Mouse (Mus musculus): ENCODE measurements around the gene Irx4. TPM values are rescaled to one million over a fixed set of nuclear protein-coding genes. Genes with fewer than 3 reads are reported as not detected.

Gene Irx4
- total and polyA plus RNA-seq, 2 experiments from 2014 or later: 3.8 to 4.6 TPM

DNA sequence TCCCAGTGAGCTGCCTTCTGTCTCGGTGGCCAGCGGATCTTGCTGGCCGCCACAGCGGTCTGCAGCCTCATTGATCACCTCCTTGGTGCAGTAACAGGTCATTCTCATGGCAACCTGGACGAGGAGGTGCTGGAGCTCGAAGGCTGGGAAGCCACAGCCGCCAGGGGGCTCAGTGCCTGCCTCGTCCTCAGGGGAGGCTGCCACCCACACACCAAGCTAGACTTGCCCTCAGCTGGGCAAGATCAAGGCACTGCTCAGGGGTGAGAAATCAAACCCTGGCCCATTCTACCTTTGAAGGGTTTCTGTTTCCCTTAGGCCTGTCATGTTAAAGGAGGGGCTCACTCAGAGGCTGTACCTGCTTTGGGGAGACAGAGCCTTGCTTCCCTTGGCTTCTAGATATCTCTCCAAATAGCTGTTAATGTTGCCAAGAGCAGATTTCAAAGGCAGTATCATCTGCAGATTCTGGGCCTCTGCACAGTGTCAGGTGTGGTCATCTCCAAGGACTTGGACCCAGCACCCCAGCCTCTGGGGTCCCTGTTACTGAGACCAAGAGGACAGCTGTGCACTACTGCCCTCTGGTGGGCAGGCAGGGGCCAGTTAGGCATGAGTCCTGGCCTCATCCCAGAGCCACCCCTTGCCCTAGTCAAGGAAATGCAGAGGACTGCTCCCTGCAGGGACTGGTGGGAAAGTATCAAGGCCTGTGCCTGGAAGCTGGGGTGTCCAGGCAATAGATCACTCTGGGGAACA, 50.1 kb downstream of the Irx4 start:
- TF ChIP-seq CTCF (IDR thresholded peaks at IDR 0.05; ENCODE audit: low read depth): peak; percentile 83
- H3K27ac ChIP-seq: no peak overlapping the region

More for the DNA sequence above, 50.1 kb downstream of the Irx4 start:
- no peaks in the 10 kb centered on the region for H3K9me3 ChIP-seq (ENCODE audit: low read length)
- H3K4me2 ChIP-seq (ENCODE audit: low read depth, low read length): no peak overlapping the region
- no peak overlapping the region for H3K9ac ChIP-seq (replicated peaks; ENCODE audit: low read length)
- H3K27me3 ChIP-seq (ENCODE audit: insufficient read depth, low read length): no peaks in the 10 kb centered on the region; the same call in 1 of the 2 replicates
- WGBS: 23% methylated on average over 8 of the region's 8 CpGs
- ATAC-seq (peak; percentile 67; the same call in 1 of the 2 replicates), DNase-seq (ENCODE audit: low spot score) (peak; percentile 64)
- H3K36me3 ChIP-seq (ENCODE audit: insufficient read depth, low read length): no peaks in the 10 kb centered on the region
- H3K4me1 ChIP-seq (ENCODE audit: insufficient read depth, low read length): no peaks in the 10 kb centered on the region
- H3K4me3 ChIP-seq (ENCODE audit: low read length): no peak overlapping the region

Other genes starting within 250 kb of the Irx4 start
- gene Mrpl36, start 68.0 kb downstream of the Irx4 start, total RNA-seq (2014; rRNA removed): 39.9 and 41.0 TPM in 2 replicates
- gene Mrpl36, start 68.0 kb downstream of the Irx4 start, polyA plus RNA-seq (2015; fragmentation: Nextera tagmentation; extraction: Ambion mirVana): 69.2 and 76.0 TPM in 2 replicates
- gene Ndufs6, start 68.1 kb downstream of the Irx4 start, total RNA-seq (2014; rRNA removed): 70.5 and 91.4 TPM in 2 replicates
- gene Ndufs6, start 68.1 kb downstream of the Irx4 start, polyA plus RNA-seq (2015; fragmentation: Nextera tagmentation; extraction: Ambion mirVana): 498 and 525 TPM in 2 replicates
- gene Lpcat1, start 206.7 kb downstream of the Irx4 start, total RNA-seq (2014; rRNA removed): 191 and 199 TPM in 2 replicates
- 75.7 and 78.5 TPM in 2 replicates for gene Lpcat1, start 206.7 kb downstream of the Irx4 start, polyA plus RNA-seq (2015; fragmentation: Nextera tagmentation; extraction: Ambion mirVana)

All from hindbrain, postnatal 0 days (tissue).